Mouse (Mus musculus): ENCODE measurements around the gene Erbb2.

DNA sequence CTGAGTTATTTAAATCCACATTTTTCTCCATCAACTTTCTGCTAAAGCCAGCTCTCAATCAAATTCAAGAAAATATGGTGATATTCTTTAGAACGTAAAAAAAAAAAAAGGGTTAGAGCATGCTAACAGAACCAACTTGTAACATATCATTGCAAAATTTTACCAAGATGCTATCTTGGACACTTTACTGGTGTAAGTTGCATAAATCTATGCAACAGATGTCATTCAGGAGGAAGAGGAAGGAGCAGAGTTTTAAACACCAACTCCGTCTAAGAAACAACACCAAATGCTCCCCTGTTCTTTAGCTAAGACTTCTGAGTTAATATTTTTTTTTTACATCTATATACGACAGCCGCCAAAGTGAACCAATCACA lies 64.2 kb downstream of the Erbb2 start:
- TF ChIP-seq CTCF (IDR thresholded peaks at IDR 0.05; ENCODE audit: extremely low read depth, insufficient read length, insufficient replicate concordance, low read depth, low read length) (no peak), POLR2A (IDR thresholded peaks at IDR 0.05; ENCODE audit: low read depth, low read length) (no peak)

All from small intestine, adult 2 months (tissue).